Mouse (Mus musculus): ENCODE measurements around the gene Sema4g. TPM values are rescaled to one million over a fixed set of nuclear protein-coding genes. Genes with fewer than 3 reads are reported as not detected.
"Not testable (repeated sequence)": the region's sequence is repeated elsewhere in the genome, so short reads cannot be mapped to it uniquely, and the experiment has no call there.

Gene Sema4g
- polyA plus RNA-seq, 1 experiment from 2014 or later, result 6.9 TPM

- peaks cover 23% of the 10 kb centered on the region for H3K4me1 ChIP-seq (replicated peaks)
- H3K4me3 ChIP-seq (replicated peaks), result no peak overlapping the region
- no peak for ATAC-seq (ENCODE audit: insufficient number of reproducible peaks, insufficient read depth, low FRiP score, low TSS enrichment, low read depth)
- H3K27ac ChIP-seq, result no peak overlapping the region
- H3K36me3 ChIP-seq, result peaks cover 69% of the 10 kb centered on the region
- H3K9ac ChIP-seq (replicated peaks), result no peak overlapping the region
- 79% methylated on average over 6 of the region's 6 CpGs for WGBS
- no peak overlapping the region for H3K4me2 ChIP-seq
- H3K27me3 ChIP-seq, result no peaks in the 10 kb centered on the region
- no peaks in the 10 kb centered on the region for H3K9me3 ChIP-seq
These were observed 38.2 kb downstream of the Sema4g start for GRCm38 (mm10) chr19:45026958-45027670.

- Histone ChIP-seq H3K27ac (no peak overlapping the region), H3K4me3 (replicated peaks) (no peak overlapping the region), H3K4me1 (replicated peaks) (peaks cover 30% of the 10 kb centered on the region), H3K4me2 (no peak overlapping the region), H3K27me3 (no peaks in the 10 kb centered on the region), H3K9me3 (no peaks in the 10 kb centered on the region), H3K9ac (replicated peaks) (no peak overlapping the region), H3K36me3 (peaks cover 61% of the 10 kb centered on the region)
- WGBS, result 90% methylated on average over 6 of the region's 6 CpGs
- ATAC-seq (ENCODE audit: insufficient number of reproducible peaks, insufficient read depth, low FRiP score, low TSS enrichment, low read depth), result no peak
These were observed 38.9 kb downstream of the Sema4g start for GRCm38 (mm10) chr19:45027848-45028247.

GRCm38 (mm10) chr19:45028746-45029145 lies 39.8 kb downstream of the Sema4g start:
- H3K4me2 ChIP-seq, result no peak overlapping the region
- no peak for ATAC-seq (ENCODE audit: insufficient number of reproducible peaks, insufficient read depth, low FRiP score, low TSS enrichment, low read depth)
- H3K27me3 ChIP-seq, result no peaks in the 10 kb centered on the region
- WGBS, result 65% methylated on average over 19 of the region's 19 CpGs
- 0 out of 2 replicates have a peak overlapping the region, but pooled peaks have one; percentile 35 for H3K27ac ChIP-seq
- no peaks in the 10 kb centered on the region for H3K9me3 ChIP-seq
- H3K36me3 ChIP-seq, result peaks cover 52% of the 10 kb centered on the region
- peaks cover 29% of the 10 kb centered on the region for H3K4me1 ChIP-seq (replicated peaks)
- H3K4me3 ChIP-seq (replicated peaks), result no peak overlapping the region
- H3K9ac ChIP-seq (replicated peaks), result no peak overlapping the region

GRCm38 (mm10) chr19:45029571-45029970 lies 40.7 kb downstream of the Sema4g start:
- no peak overlapping the region for H3K4me3 ChIP-seq (replicated peaks)
- H3K4me2 ChIP-seq, result no peak overlapping the region
- H3K27ac ChIP-seq, result no peak overlapping the region
- H3K36me3 ChIP-seq, result peaks cover 45% of the 10 kb centered on the region
- no peaks in the 10 kb centered on the region for H3K27me3 ChIP-seq
- H3K9me3 ChIP-seq, result no peaks in the 10 kb centered on the region
- peaks cover 28% of the 10 kb centered on the region for H3K4me1 ChIP-seq (replicated peaks)
- no peak for ATAC-seq (ENCODE audit: insufficient number of reproducible peaks, insufficient read depth, low FRiP score, low TSS enrichment, low read depth)
- H3K9ac ChIP-seq (replicated peaks), result no peak overlapping the region
- 58% methylated on average over 8 of the region's 9 CpGs for WGBS

- Histone ChIP-seq H3K27ac (no peak overlapping the region), H3K4me2 (no peak overlapping the region), H3K27me3 (no peaks in the 10 kb centered on the region), H3K36me3 (peaks cover 39% of the 10 kb centered on the region), H3K9me3 (no peaks in the 10 kb centered on the region), H3K9ac (replicated peaks) (no peak overlapping the region), H3K4me1 (replicated peaks) (peaks cover 28% of the 10 kb centered on the region), H3K4me3 (replicated peaks) (no peak overlapping the region)
- ATAC-seq (ENCODE audit: insufficient number of reproducible peaks, insufficient read depth, low FRiP score, low TSS enrichment, low read depth), result no peak
- 38% methylated on average over 8 of the region's 8 CpGs for WGBS
These were observed 41.2 kb downstream of the Sema4g start for GRCm38 (mm10) chr19:45030111-45030510.

- Histone ChIP-seq H3K36me3 (peaks cover 30% of the 10 kb centered on the region), H3K4me3 (replicated peaks) (peak overlapping the region; percentile 19; the same call in 1 of the 2 replicates), H3K9me3 (no peaks in the 10 kb centered on the region), H3K4me2 (peak overlapping the region; percentile 48), H3K27me3 (no peaks in the 10 kb centered on the region), H3K4me1 (replicated peaks) (peaks cover 24% of the 10 kb centered on the region), H3K9ac (replicated peaks) (no peak overlapping the region), H3K27ac (no peak overlapping the region)
- WGBS, result 41% methylated on average over 20 of the region's 20 CpGs
- no peak for ATAC-seq (ENCODE audit: insufficient number of reproducible peaks, insufficient read depth, low FRiP score, low TSS enrichment, low read depth)
These were observed 42.1 kb downstream of the Sema4g start for GRCm38 (mm10) chr19:45030746-45031693.

- peaks cover 24% of the 10 kb centered on the region for H3K4me1 ChIP-seq (replicated peaks)
- H3K4me2 ChIP-seq, result no peak overlapping the region
- no peak overlapping the region for H3K27ac ChIP-seq
- H3K36me3 ChIP-seq, result peaks cover 22% of the 10 kb centered on the region
- H3K9me3 ChIP-seq, result no peaks in the 10 kb centered on the region
- no peak overlapping the region for H3K9ac ChIP-seq (replicated peaks)
- H3K27me3 ChIP-seq, result peaks cover 4% of the 10 kb centered on the region
- WGBS, result 23% methylated on average over 4 of the region's 4 CpGs
- no peak overlapping the region for H3K4me3 ChIP-seq (replicated peaks)
- ATAC-seq (ENCODE audit: insufficient number of reproducible peaks, insufficient read depth, low FRiP score, low TSS enrichment, low read depth), result peak; percentile 18; the same call in 1 of the 2 replicates
These were observed 42.9 kb downstream of the Sema4g start for GRCm38 (mm10) chr19:45031780-45032179.

- peaks cover 13% of the 10 kb centered on the region for H3K36me3 ChIP-seq
- peaks cover 21% of the 10 kb centered on the region for H3K4me1 ChIP-seq (replicated peaks)
- 50% methylated on average over 17 of the region's 17 CpGs for WGBS
These were observed 43.9 kb downstream of the Sema4g start for GRCm38 (mm10) chr19:45032570-45033332.

GRCm38 (mm10) chr19:45036867-45037266 lies 48.0 kb downstream of the Sema4g start:
- Histone ChIP-seq H3K36me3 (no peaks in the 10 kb centered on the region), H3K4me3 (replicated peaks) (no peak overlapping the region), H3K27ac (no peak overlapping the region), H3K4me2 (no peak overlapping the region), H3K27me3 (peaks cover 48% of the 10 kb centered on the region), H3K4me1 (replicated peaks) (peaks cover 9% of the 10 kb centered on the region), H3K9me3 (no peaks in the 10 kb centered on the region), H3K9ac (replicated peaks) (no peak overlapping the region)
- 32% methylated on average over 16 of the region's 16 CpGs for WGBS
- no peak for ATAC-seq (ENCODE audit: insufficient number of reproducible peaks, insufficient read depth, low FRiP score, low TSS enrichment, low read depth)

More at GRCm38 (mm10) chr19:45032570-45033332, 43.9 kb downstream of the Sema4g start:
- Histone ChIP-seq H3K27me3 (peaks cover 13% of the 10 kb centered on the region), H3K9me3 (no peaks in the 10 kb centered on the region), H3K4me2 (no peak overlapping the region), H3K27ac (0 out of 2 replicates have a peak overlapping the region, but pooled peaks have one; percentile 8), H3K9ac (replicated peaks) (peak overlapping the region; percentile 12; the same call in 1 of the 2 replicates), H3K4me3 (replicated peaks) (no peak overlapping the region)
- ATAC-seq (ENCODE audit: insufficient number of reproducible peaks, insufficient read depth, low FRiP score, low TSS enrichment, low read depth), result no peak

- peaks cover 55% of the 10 kb centered on the region for H3K27me3 ChIP-seq
- not testable (repeated sequence) for H3K27ac ChIP-seq
These were observed 49.3 kb downstream of the Sema4g start for GRCm38 (mm10) chr19:45038198-45038597.

More at GRCm38 (mm10) chr19:45038198-45038597, 49.3 kb downstream of the Sema4g start:
- not testable (repeated sequence) for H3K4me1 ChIP-seq (replicated peaks); H3K9ac ChIP-seq (replicated peaks); ATAC-seq (ENCODE audit: insufficient number of reproducible peaks, insufficient read depth, low FRiP score, low TSS enrichment, low read depth); H3K9me3 ChIP-seq; H3K36me3 ChIP-seq; H3K4me3 ChIP-seq (replicated peaks); H3K4me2 ChIP-seq
- WGBS, result 87% methylated on average over 7 of the region's 7 CpGs
